Mouse (Mus musculus) frontal cortex, adult (tissue): ENCODE measurements at regions not wholly inside any gene's neighbourhood (a gene's known extent, or its start where the extent isn't known, plus 50 kb on each side); places are given as distances from the start of the nearest gene placed in this dataset.

ENCODE experiments used
- ATAC-seq: cut with Nextera tagmentation; 2 replicates; pipeline ENCODE4 v1.9.2; 2017; ENCODE audit warnings: mild to moderate bottlenecking, moderate library complexity, mixed read lengths; ENCODE audit not compliant: low TSS enrichment

GRCm38 (mm10) chr15:16404077-16404476 is 324.5 kb upstream of the Cdh9 start:
- no peak for ATAC-seq

DNA sequence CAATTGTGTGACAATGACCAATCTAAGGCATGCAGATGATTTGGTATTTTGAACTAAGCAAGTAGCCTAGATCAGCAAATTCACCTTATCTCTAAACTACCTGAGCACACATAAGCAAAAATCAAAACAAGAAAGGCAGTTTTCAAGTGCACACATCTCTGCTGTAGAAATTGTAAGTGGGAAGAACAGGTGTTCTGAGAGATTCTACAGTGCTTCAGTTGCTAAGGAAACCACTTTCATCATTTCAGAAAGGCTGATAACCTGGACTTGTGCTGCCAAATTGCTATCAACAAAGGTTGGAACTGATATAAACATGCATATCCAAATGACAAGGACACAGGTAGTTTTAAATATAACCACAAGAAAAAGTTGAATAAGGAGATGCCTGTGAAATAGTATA is 322.4 kb upstream of the Cdh9 start:
- ATAC-seq, result no peak

GRCm38 (mm10) chr15:16411686-16412085 is 316.9 kb upstream of the Cdh9 start:
- ATAC-seq, result no peak

- ATAC-seq, result no peak
Observed at GRCm38 (mm10) chr15:16417719-16418118, 310.8 kb upstream of the Cdh9 start.

DNA sequence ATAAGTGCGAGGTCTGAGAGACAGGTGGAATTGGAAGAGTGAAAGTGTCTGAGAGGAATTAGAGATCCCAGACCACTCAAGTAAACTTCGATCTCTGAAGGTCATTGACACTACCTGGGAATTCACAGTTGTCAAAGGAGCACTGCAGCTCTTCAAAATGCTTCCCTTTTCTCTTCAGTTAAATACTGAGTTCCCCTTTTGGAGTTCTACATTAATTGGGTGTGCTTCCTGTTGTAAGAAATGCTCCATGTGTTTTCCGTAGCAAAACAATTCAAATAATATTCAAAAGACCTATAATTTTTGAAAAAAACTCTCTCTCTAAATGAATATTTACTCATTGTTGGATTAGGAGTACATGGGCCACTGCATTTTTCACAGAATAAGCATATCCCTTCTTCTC is 305.5 kb upstream of the Cdh9 start:
- ATAC-seq, result no peak

GRCm38 (mm10) chr15:16446631-16447030 is 281.9 kb upstream of the Cdh9 start:
- no peak for ATAC-seq

- ATAC-seq, result peak; percentile 44; the same call in 1 of the 2 replicates
Observed at GRCm38 (mm10) chr15:16491238-16491637, 237.3 kb upstream of the Cdh9 start.

DNA sequence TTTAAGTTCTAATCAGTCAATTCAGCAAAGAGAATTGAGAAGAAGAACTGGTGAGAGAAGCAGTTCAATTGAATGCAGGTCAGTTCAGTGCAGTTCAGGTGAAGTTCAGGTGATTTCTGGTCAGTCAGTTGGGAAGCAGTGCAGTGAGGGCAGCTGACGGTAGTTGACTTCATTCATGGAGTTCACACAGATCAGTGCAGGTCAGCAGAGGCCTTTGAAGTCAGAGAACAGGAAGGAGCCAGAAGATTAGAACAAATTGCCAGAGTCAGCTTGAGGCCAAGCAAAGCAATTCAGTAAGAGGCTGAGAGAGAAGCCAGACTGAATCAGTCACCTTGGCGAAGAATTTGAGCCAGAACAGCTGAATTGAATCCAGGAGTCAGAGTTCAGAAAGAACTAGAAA is 235.7 kb upstream of the Cdh9 start:
- no peak for ATAC-seq

GRCm38 (mm10) chr15:16520556-16520955 is 208.0 kb upstream of the Cdh9 start:
- peak; percentile 85 for ATAC-seq

DNA sequence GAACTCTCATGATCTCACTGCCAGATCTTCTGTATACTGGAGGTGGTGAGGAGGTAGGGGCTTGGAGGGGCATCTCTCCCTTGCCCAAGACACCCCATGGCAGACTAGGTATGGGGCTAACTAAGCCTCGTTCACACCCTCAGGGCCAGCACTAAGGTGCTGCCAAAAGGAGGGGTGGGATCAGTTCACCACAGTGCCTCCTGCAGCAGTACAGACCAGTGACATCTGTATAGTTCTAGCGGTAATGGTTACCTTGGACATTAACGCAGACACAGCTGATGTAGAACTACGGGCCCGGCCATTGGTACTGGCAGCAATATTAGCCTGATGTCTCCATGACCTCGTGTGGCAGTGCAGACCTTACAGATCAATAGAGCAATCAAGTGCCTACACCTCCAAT is 196.0 kb upstream of the Cdh9 start:
- ATAC-seq, result no peak

GRCm38 (mm10) chr15:16541226-16541625 is 187.3 kb upstream of the Cdh9 start:
- ATAC-seq, result peak; percentile 98

DNA sequence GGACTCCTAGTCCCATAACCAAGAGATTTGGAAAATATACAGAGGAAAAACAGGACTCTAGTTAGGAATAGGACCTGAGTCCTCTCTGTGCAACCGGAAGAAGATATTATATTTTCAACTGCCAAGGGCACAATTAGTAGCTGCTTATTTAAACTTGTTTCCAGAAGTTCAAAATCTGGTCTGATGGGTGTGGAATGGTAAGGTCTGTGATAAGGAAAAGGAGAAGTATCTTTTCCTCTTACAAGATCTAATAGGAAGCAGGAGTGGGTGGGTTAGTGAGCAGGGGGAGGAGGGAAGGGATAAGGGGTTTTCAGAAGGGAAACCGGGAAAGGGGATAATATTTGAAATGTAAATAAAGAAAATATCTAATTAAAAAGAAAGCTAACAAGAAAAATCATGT is 173.4 kb upstream of the Cdh9 start:
- ATAC-seq, result no peak

DNA sequence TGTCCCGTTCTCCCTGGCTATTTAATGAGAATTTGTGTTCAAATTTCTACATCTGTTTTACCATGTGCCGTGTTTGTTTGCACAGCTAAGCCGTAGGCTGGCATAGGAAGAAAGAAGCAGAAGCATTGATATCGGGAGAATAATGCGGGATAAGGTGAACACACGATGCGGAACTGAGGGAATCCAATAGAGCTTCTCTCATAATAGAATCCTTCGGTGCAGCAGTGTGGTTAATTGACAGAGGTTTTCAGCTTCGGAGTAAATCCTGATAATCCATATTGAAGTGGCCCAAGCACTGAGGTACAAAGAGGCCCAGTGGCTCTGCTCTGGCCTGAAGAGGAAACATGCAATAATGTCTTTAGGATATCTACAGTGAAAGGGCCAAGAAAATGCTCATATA is 172.2 kb upstream of the Cdh9 start:
- no peak for ATAC-seq

GRCm38 (mm10) chr15:16566155-16566732 is 162.3 kb upstream of the Cdh9 start:
- no peak for ATAC-seq

DNA sequence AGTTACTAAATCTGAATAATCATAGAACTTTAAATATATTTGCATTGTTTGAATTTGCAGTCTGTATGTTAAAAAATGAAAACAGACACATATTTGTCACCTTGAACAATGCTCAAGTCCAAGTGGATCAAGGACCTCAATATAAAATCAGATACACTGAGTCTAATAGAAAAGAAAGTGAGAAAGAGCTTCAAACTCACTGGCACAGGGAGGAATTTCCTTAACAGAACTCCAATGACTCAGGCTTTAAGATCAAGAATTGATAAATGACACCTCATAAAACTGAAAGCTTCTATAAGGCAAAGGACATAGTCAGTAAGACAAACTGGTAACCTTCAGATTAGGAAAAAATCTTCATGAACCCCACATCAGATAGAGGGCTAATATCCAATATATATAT is 161.8 kb upstream of the Cdh9 start:
- ATAC-seq, result no peak

- no peak for ATAC-seq
Observed at GRCm38 (mm10) chr15:16616812-16617211, 111.7 kb upstream of the Cdh9 start.

DNA sequence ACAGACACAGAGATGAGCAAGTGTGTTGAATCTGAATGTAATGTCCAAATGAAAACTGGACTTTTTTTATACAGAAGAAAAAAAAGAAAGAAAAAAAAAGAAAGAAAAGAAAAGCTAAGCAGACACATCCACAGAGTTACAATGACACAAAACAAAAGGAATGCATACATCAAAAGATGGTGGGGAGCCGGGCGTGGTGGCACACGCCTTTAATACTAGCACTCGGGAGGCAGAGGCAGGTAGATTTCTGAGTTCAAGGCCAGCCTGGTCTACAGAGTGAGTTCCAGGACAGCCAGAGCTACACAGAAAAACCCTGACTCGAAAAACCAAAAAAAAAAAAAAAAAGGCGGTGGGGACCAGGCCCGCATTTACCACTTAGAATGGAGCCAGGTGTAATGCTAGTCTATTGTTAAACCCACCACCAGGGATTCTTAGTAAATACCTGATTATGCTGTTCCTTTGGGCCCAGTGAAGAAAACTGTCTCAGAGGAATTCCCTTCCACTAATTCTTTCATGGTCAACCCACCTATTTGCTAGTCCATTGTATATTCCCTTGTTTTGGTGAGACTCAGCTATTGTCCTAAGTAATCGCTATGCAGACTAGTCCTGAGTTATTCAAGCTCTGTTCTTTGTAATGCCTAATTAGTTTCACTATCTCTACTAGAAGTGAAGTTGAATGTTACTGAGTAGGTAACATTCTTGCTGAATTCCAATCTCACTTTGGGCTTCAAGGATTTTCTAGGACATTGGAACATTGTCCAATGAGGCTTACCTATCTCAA is 99.0 kb upstream of the Cdh9 start:
- no peak for ATAC-seq

GRCm38 (mm10) chr15:16639631-16640030 is 88.9 kb upstream of the Cdh9 start:
- no peak for ATAC-seq

- ATAC-seq, result no peak
Observed at GRCm38 (mm10) chr15:16652934-16653669, 75.5 kb upstream of the Cdh9 start.

DNA sequence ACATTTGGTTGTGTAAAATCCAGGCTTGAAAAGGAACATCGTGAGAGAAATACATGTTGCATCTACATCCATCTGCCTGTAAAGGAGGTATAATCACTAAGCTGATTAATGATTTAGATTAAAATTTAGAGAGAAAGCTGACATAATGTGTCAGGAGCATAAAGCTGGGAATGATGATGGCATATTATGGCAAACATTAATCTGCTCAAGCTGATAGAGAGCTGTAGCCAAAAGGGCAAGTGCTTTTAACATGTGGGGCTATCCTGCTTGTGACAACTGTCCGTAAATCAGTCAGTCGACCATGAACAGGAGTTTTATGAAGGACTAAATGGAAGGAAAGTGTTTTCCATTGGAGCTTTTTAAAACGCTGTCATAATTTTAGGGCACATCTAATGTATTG is 74.9 kb upstream of the Cdh9 start:
- no peak for ATAC-seq

- no peak for ATAC-seq
Observed at GRCm38 (mm10) chr15:16661226-16661625, 67.3 kb upstream of the Cdh9 start.
